Mouse (Mus musculus) intestine, postnatal 0 days (tissue): Measurements from ENCODE around the gene Rtp1. TPM values are rescaled to one million over a fixed set of nuclear protein-coding genes. Genes with fewer than 3 reads are reported as not detected.

Experiments used
- ATAC-seq: fragments of 200-750 bp; cut with Nextera tagmentation; 2 replicates; pipeline ENCODE4 v1.8.0; 2017; ENCODE audit warnings: mild to moderate bottlenecking, moderate TSS enrichment, moderate library complexity
- H3K27ac ChIP-seq: fragments of 300-500 bp; sonication (generic); 2 replicates; pipeline ENCODE4 v1.5.1; 2014; ENCODE audit warnings: mild to moderate bottlenecking, low read depth, low read length, moderate library complexity
- H3K27me3 ChIP-seq: fragments of 300-500 bp; sonication (generic); replicated peaks from 2 replicates; pipeline ENCODE4 v1.6.1; 2014; ENCODE audit warnings: low read length, mixed read lengths; ENCODE audit not compliant: control insufficient read depth, insufficient read depth
- H3K36me3 ChIP-seq: fragments of 300-500 bp; sonication (generic); 2 replicates; pipeline ENCODE4 v1.6.1; 2014; ENCODE audit warnings: mild to moderate bottlenecking, moderate library complexity; ENCODE audit not compliant: control insufficient read depth, insufficient read depth
- H3K4me1 ChIP-seq: fragments of 300-500 bp; sonication (generic); replicated peaks from 2 replicates; pipeline ENCODE4 v1.6.1; 2014; ENCODE audit warnings: antibody characterized with exemption, low read length, mixed read lengths; ENCODE audit not compliant: control insufficient read depth, insufficient read depth
- H3K4me2 ChIP-seq: fragments of 300-500 bp; sonication (generic); replicated peaks from 2 replicates; pipeline ENCODE4 v1.6.1; 2014; ENCODE audit warnings: low read depth, mild to moderate bottlenecking, moderate library complexity
- H3K4me3 ChIP-seq: fragments of 300-500 bp; sonication (generic); 2 replicates; pipeline ENCODE4 v1.5.1; 2014; ENCODE audit warnings: low read depth, low read length
- H3K9ac ChIP-seq: fragments of 300-500 bp; sonication (generic); 2 replicates; pipeline ENCODE4 v1.6.1; 2014; ENCODE audit warnings: mild to moderate bottlenecking, low read depth, low read length
- H3K9me3 ChIP-seq: fragments of 300-500 bp; sonication (generic); 2 replicates; pipeline ENCODE4 v1.6.1; 2016; ENCODE audit warnings: mixed run types; ENCODE audit not compliant: control insufficient read depth
- CTCF ChIP-seq: sonication (generic); IDR thresholded peaks from 2 replicates; pipeline ENCODE4 v1.5.1; 2016; ENCODE audit warnings: low read depth, mild to moderate bottlenecking, control low read depth, antibody characterized with exemption, moderate library complexity
- WGBS: fragments of 180-500 bp; shearing (Covaris S2); extraction: QIAGEN DNeasy Blood & Tissue Kit; methylation state at CpG from one replicate; pipeline ENCODE4 v1.1.7; 2014; 5-methylcytosine and 5-hydroxymethylcytosine counted together
- polyA plus RNA-seq: library from polyadenylated mRNA; unstranded; fragments of >200 nt; fragmentation: Nextera tagmentation; extraction: Ambion mirVana; gene quantifications from 2 replicates; pipeline ENCODE4 v1.2.1, GENCODE M21; 2015

Gene Rtp1
- polyA plus RNA-seq, 1 experiment from 2014 or later, result not detected

DNA sequence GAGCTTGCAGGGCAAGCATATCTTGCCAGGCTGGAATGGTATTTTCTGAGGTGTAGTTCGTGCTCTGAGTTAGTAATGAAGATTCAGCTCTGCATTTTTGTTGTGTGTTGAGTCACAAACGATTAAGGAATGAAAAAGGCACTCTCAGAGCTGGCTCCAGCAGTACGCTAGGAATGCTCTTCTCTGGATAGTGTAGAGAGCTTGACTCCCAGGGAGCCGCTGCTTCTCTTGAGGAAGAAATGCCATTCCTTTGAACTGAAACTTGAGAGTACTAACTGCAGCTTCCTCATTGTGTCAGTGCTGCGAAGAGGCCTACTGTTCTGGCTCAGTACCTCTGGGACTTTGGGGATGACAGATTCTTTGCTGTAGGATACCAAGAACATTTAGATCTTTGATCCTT lies 5.1 kb upstream of the Rtp1 start:
- 0 out of 2 replicates have a peak, but pooled peaks cover 3% of the 10 kb centered on the region for H3K4me1 ChIP-seq

DNA sequence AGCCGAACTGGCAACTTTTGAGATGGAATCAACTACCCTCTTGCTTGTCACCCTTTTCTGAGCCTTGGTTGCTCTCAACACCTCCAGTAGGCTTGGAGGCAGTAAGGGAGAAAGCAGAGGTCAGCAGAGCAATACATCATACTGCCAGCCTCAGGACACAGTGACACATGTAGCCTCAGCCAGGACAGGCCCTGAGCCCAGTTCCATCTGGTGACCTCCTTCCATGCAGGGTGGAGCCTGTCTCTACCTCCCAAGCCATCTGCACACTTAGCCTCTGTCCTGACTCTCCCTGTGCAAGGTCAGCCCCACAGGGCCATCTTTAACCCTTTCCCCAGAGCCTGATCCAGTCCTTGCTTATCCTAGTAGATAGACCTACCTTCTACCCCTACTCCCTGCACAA lies 1.2 kb upstream of the Rtp1 start:
- no peaks in the 10 kb centered on the region for H3K9me3 ChIP-seq
- 97% methylated on average over 1 of the region's 1 CpGs for WGBS

More for the DNA sequence above, 5.1 kb upstream of the Rtp1 start:
- H3K4me3 ChIP-seq, result no peak overlapping the region
- no peak overlapping the region for H3K27ac ChIP-seq
- no peak for TF ChIP-seq CTCF
- no peak overlapping the region for H3K4me2 ChIP-seq
- no peak overlapping the region for H3K9ac ChIP-seq
- no peaks in the 10 kb centered on the region for H3K36me3 ChIP-seq
- no peak for ATAC-seq
- H3K27me3 ChIP-seq, result no peaks in the 10 kb centered on the region
- H3K9me3 ChIP-seq, result no peaks in the 10 kb centered on the region
- 64% methylated on average over 5 of the region's 5 CpGs for WGBS

DNA sequence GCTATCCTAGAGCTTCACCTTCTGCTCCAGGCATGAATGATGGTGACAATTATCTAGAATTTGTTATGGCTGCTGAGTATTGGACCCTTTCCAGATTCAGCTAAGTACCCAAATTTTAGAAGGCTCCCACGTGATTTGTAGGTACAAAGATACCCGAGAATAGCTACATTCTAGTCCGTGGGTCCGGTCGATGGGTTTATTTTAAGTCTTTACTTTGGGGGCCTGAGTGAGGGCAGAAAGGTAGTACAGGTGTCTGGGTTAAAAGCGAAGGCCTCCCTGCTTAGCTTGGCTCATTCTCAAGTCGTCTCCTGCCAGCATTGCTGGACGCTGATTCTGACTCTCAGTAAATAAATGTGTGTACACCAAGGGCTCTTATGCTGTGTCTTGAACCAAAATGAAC lies 1.1 kb downstream of the Rtp1 start:
- no peak overlapping the region for H3K4me3 ChIP-seq
- no peak for TF ChIP-seq CTCF
- ATAC-seq, result no peak

More for the DNA sequence above, 1.2 kb upstream of the Rtp1 start:
- H3K27me3 ChIP-seq, result no peaks in the 10 kb centered on the region
- H3K36me3 ChIP-seq, result no peaks in the 10 kb centered on the region
- H3K4me1 ChIP-seq, result no peaks in the 10 kb centered on the region
- no peak for TF ChIP-seq CTCF
- no peak for ATAC-seq
- H3K9ac ChIP-seq, result no peak overlapping the region
- no peak overlapping the region for H3K4me3 ChIP-seq
- no peak overlapping the region for H3K27ac ChIP-seq
- no peak overlapping the region for H3K4me2 ChIP-seq

DNA sequence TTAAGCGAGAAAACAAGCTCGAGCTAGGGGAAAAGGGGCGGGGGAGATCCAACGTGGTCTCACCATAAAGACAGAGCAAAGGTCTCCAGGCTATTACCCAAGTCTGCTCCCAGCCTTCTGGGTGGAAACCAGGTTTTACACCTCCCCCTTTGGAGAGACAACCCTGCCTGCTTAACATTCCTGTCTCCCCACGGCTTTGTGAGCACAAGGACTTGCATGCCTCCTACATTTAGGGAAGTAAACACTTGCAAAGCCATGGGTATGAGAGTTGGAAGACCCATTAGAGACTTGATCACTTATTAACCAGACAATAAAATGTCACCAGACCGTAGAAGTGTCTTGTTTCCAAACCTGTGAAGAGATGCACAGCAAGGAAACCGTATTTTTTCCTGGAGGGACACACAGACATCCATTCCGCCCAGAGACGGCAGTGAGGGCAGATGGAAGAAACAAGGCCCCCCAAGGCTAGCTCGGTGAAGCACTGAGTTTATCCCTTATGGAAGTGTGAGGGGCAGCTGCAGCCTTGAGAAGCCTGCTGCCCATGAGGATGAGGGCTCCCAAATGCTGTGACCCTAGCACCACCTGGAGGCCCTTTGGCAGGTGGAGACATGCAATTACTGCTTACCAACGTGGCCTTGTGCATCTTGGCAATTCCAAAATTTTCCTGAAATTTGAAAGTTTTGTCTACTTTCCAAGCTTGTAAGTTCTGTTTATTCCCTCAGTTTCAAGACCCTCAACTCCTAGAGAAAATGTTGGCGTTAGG lies 8.7 kb downstream of the Rtp1 start:
- 34% methylated on average over 12 of the region's 12 CpGs for WGBS
- H3K9me3 ChIP-seq, result no peaks in the 10 kb centered on the region
- no peak overlapping the region for H3K9ac ChIP-seq
- no peaks in the 10 kb centered on the region for H3K27me3 ChIP-seq
- H3K36me3 ChIP-seq, result no peaks in the 10 kb centered on the region
- peak; percentile 28; the same call in 1 of the 2 replicates for ATAC-seq
- H3K4me3 ChIP-seq, result no peak overlapping the region
- H3K4me1 ChIP-seq, result no peaks in the 10 kb centered on the region
- TF ChIP-seq CTCF, result peak; percentile 47
- no peak overlapping the region for H3K27ac ChIP-seq
- 0 out of 2 replicates have a peak overlapping the region, but pooled peaks have one; percentile 21 for H3K4me2 ChIP-seq

More for the DNA sequence above, 1.1 kb downstream of the Rtp1 start:
- Histone ChIP-seq H3K36me3 (no peaks in the 10 kb centered on the region), H3K27ac (no peak overlapping the region), H3K9me3 (no peaks in the 10 kb centered on the region), H3K27me3 (no peaks in the 10 kb centered on the region), H3K4me1 (no peaks in the 10 kb centered on the region), H3K9ac (no peak overlapping the region), H3K4me2 (no peak overlapping the region)
- WGBS, result 74% methylated on average over 8 of the region's 8 CpGs

DNA sequence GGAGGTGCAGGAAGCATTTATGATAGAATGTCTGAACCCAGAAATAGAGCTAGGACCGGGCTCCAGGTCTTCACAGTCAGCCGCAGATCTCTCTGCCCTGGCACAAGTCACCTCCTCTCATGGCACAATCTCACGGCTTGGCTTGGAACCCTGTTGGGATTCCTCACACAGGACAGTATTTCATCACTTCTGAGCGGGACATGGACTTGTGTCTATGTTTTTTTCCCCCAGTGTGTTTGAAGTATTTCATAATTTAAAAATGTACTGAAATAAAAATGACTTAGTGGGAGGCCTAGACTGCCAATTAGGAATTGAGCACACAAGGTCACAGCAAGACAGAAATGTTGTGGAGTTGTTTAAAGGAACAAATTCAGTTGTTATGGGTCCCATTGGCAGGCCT lies 15.3 kb downstream of the Rtp1 start:
- no peak overlapping the region for H3K4me3 ChIP-seq
- 88% methylated on average over 4 of the region's 4 CpGs for WGBS
- no peak overlapping the region for H3K9ac ChIP-seq
- ATAC-seq, result no peak
- no peak overlapping the region for H3K4me2 ChIP-seq
- H3K27ac ChIP-seq, result no peak overlapping the region
- no peaks in the 10 kb centered on the region for H3K4me1 ChIP-seq
- TF ChIP-seq CTCF, result no peak
- H3K27me3 ChIP-seq, result no peaks in the 10 kb centered on the region
- H3K9me3 ChIP-seq, result no peaks in the 10 kb centered on the region
- H3K36me3 ChIP-seq, result no peaks in the 10 kb centered on the region

DNA sequence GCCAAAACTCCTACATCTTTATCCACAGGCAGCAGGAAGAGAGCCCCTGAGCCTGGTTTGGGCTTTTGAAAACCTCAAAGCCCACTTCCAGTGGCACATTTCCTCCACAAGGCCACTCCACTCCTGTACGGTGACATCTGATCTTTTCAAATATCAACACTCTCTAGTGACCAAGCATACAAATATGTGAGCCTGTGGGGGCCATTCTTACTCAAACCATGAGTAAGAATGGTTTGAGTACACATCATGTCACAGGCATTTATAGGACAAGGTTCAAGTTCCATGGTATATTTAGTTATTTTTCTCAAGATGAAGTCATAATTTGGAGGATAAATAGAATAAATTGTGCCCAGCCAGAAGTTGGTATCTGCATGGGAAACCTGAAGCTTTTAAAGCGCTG lies 21.0 kb downstream of the Rtp1 start:
- Histone ChIP-seq H3K36me3 (no peaks in the 10 kb centered on the region), H3K4me2 (no peak overlapping the region), H3K27ac (no peak overlapping the region), H3K27me3 (no peaks in the 10 kb centered on the region), H3K9me3 (no peaks in the 10 kb centered on the region), H3K9ac (no peak overlapping the region), H3K4me1 (no peaks in the 10 kb centered on the region), H3K4me3 (no peak overlapping the region)
- no peak for TF ChIP-seq CTCF
- ATAC-seq, result no peak
- 81% methylated on average over 2 of the region's 2 CpGs for WGBS
